7 mouse cellular contexts compared by ENCODE assay signal in the genomic region with DNA sequence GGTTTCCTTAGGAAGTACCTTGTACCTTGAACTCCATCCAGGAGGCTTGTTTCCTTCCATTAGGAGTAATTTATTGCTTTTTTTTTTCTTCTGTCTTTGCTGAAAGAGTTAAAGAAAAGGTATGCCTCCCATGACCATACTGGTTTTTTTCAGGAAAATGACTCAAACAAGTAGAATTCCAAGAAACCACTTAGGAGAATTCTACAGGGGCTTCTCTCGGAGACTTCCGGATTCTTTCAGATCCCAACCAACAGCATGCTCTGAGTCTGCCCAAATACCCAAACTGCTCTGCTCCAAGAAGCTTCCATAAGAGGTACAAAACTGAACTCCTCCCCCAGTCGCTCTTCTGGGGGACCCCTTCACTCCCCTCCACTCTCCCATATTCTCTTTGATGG. TPM values are rescaled to one million over a fixed set of nuclear protein-coding genes. Genes with fewer than 3 reads are reported as not detected.
DNase-seq lines count a peak whose midpoint lies in the region; ATAC-seq lines count a peak whose summit lies in the region.

No protein-coding gene starts in this region.

- no peaks in the 10 kb centered on the region for H3K27me3 ChIP-seq in forebrain, embryonic 13.5 days
- H3K27me3 ChIP-seq in limb, embryonic 15.5 days = no peaks in the 10 kb centered on the region

- no peak for ATAC-seq in forebrain, embryonic 13.5 days
- ATAC-seq in limb, embryonic 15.5 days (ENCODE audit: insufficient number of reproducible peaks, low FRiP score, low TSS enrichment, low read depth) = no peak

- peaks cover 29% of the 10 kb centered on the region for H3K4me1 ChIP-seq in forebrain, embryonic 13.5 days
- peaks cover 32% of the 10 kb centered on the region for H3K4me1 ChIP-seq in limb, embryonic 15.5 days

- DNase-seq in lung, postnatal 36 days = peak; percentile 4
- DNase-seq in lung, postnatal 25 days (ENCODE audit: low spot score) = no peak
- DNase-seq in cerebellum, adult 8-10 months = no peak
- DNase-seq in urinary bladder, adult 2 months (ENCODE audit: low spot score) = no peak
- DNase-seq in right cerebral cortex, postnatal 25 days = no peak

- H3K9me3 ChIP-seq in forebrain, embryonic 13.5 days (replicated peaks) = no peaks in the 10 kb centered on the region
- no peaks in the 10 kb centered on the region for H3K9me3 ChIP-seq in limb, embryonic 15.5 days

- peak overlapping the region; percentile 83 for H3K4me3 ChIP-seq in forebrain, embryonic 13.5 days
- peak overlapping the region; percentile 93 for H3K4me3 ChIP-seq in limb, embryonic 15.5 days

- peaks cover 6% of the 10 kb centered on the region; the same call in 1 of the 2 replicates for H3K36me3 ChIP-seq in forebrain, embryonic 13.5 days (ENCODE audit: poor library complexity, severe bottlenecking)
- H3K36me3 ChIP-seq in limb, embryonic 15.5 days = no peaks in the 10 kb centered on the region

- H3K4me2 ChIP-seq in forebrain, embryonic 13.5 days = peak overlapping the region; percentile 74
- peak overlapping the region; percentile 71 for H3K4me2 ChIP-seq in limb, embryonic 15.5 days

- 82% methylated on average over 3 of the region's 3 CpGs for WGBS in forebrain, embryonic 13.5 days
- 41% methylated on average over 3 of the region's 3 CpGs for WGBS in limb, embryonic 15.5 days

- H3K27ac ChIP-seq in forebrain, embryonic 13.5 days = peak overlapping the region; percentile 96; the same call in 1 of the 2 replicates
- peak overlapping the region; percentile 97 for H3K27ac ChIP-seq in limb, embryonic 15.5 days

- H3K9ac ChIP-seq in forebrain, embryonic 13.5 days = peak overlapping the region; percentile 95
- H3K9ac ChIP-seq in limb, embryonic 15.5 days = no peak overlapping the region

RNA-seq across cellular contexts. Expression of a gene that starts 1.0 kb away (rescaled TPM):
- polyA plus RNA-seq in forebrain, embryonic 13.5 days (2015; fragmentation: Nextera tagmentation; extraction: Ambion mirVana) = 107 and 114 TPM in 2 replicates
- 67.6 and 68.6 TPM in 2 replicates for polyA plus RNA-seq in limb, embryonic 15.5 days (2015; fragmentation: Nextera tagmentation; extraction: Ambion mirVana)
- polyA plus RNA-seq in urinary bladder, adult 2 months (2012; rRNA removed) = 50.6 and 55.6 TPM in 2 replicates

RNA-seq across cellular contexts. Expression of a gene that starts 17.5 kb away (rescaled TPM):
- not detected in 2 replicates for polyA plus RNA-seq in forebrain, embryonic 13.5 days (2015; fragmentation: Nextera tagmentation; extraction: Ambion mirVana)
- not detected in 2 replicates for polyA plus RNA-seq in limb, embryonic 15.5 days (2015; fragmentation: Nextera tagmentation; extraction: Ambion mirVana)
- polyA plus RNA-seq in urinary bladder, adult 2 months (2012; rRNA removed) = not detected in 2 replicates

RNA-seq across cellular contexts. Expression of a gene that starts 39.0 kb away (rescaled TPM):
- polyA plus RNA-seq in forebrain, embryonic 13.5 days (2015; fragmentation: Nextera tagmentation; extraction: Ambion mirVana) = not detected in 2 replicates
- polyA plus RNA-seq in limb, embryonic 15.5 days (2015; fragmentation: Nextera tagmentation; extraction: Ambion mirVana) = not detected in 2 replicates
- polyA plus RNA-seq in urinary bladder, adult 2 months (2012; rRNA removed) = 0.11 TPM in 1 of 2 replicates, not detected in the other
